Mouse (Mus musculus) kidney, embryonic 15.5 days (tissue): ENCODE results near the gene Cd300e. TPM values are rescaled to one million over a fixed set of nuclear protein-coding genes. Genes with fewer than 3 reads are reported as not detected.
"Not testable (repeated sequence)": the region's sequence is repeated elsewhere in the genome, so short reads cannot be mapped to it uniquely, and the experiment has no call there.

Experiments
- ATAC-seq: fragments of 200-750 bp; cut with Nextera tagmentation; replicated peaks from 2 replicates; pipeline ENCODE4 v1.8.0; 2017; ENCODE audit warnings: moderate TSS enrichment; ENCODE audit not compliant: low FRiP score
- H3K27ac ChIP-seq: fragments of 300-500 bp; sonication (generic); 2 replicates; pipeline ENCODE4 v1.5.1; 2015; ENCODE audit warnings: mild to moderate bottlenecking, inconsistent platforms
- H3K27me3 ChIP-seq: fragments of 300-500 bp; sonication (generic); 2 replicates; pipeline ENCODE4 v1.6.1; 2015; ENCODE audit warnings: inconsistent platforms
- H3K36me3 ChIP-seq: fragments of 300-500 bp; sonication (generic); 2 replicates; pipeline ENCODE4 v1.6.1; 2015; ENCODE audit warnings: inconsistent platforms
- H3K4me1 ChIP-seq: fragments of 300-500 bp; sonication (generic); 2 replicates; pipeline ENCODE4 v1.6.1; 2015; ENCODE audit warnings: inconsistent platforms
- H3K4me2 ChIP-seq: fragments of 300-500 bp; sonication (generic); 2 replicates; pipeline ENCODE4 v1.6.1; 2015; ENCODE audit warnings: moderate library complexity, mild to moderate bottlenecking, inconsistent platforms
- H3K4me3 ChIP-seq: fragments of 300-500 bp; sonication (generic); replicated peaks from 2 replicates; pipeline ENCODE4 v1.5.1; 2015; ENCODE audit warnings: mild to moderate bottlenecking, inconsistent platforms
- H3K9ac ChIP-seq: fragments of 300-500 bp; sonication (generic); 2 replicates; pipeline ENCODE4 v1.6.1; 2015; ENCODE audit warnings: mild to moderate bottlenecking, inconsistent platforms
- H3K9me3 ChIP-seq: fragments of 300-500 bp; sonication (generic); replicated peaks from 2 replicates; pipeline ENCODE4 v1.6.1; 2016; ENCODE audit warnings: inconsistent platforms
- WGBS: fragments of 180-500 bp; shearing (Covaris S2); methylation state at CpG from one replicate; pipeline ENCODE4 v1.1.7; 2015; ENCODE audit warnings: mixed read lengths; 5-methylcytosine and 5-hydroxymethylcytosine counted together
- polyA plus RNA-seq: library from polyadenylated mRNA; unstranded; fragments of >200 nt; fragmentation: Nextera tagmentation; extraction: Ambion mirVana; gene quantifications from 2 replicates; pipeline ENCODE4 v1.2.1, GENCODE M21; 2015

The Cd300e gene
- polyA plus RNA-seq, 1 experiment from 2014 or later: not detected

GRCm38 (mm10) chr11:115052991-115053390 is 9.0 kb downstream of the Cd300e start:
- H3K9ac ChIP-seq: no peak overlapping the region
- 94% methylated on average over 1 of the region's 1 CpGs for WGBS
- H3K9me3 ChIP-seq: no peaks in the 10 kb centered on the region
- H3K4me2 ChIP-seq: no peak overlapping the region
- ATAC-seq: no peak
- H3K27ac ChIP-seq: no peak overlapping the region
- H3K4me1 ChIP-seq: no peaks in the 10 kb centered on the region
- no peak overlapping the region for H3K4me3 ChIP-seq
- no peaks in the 10 kb centered on the region for H3K36me3 ChIP-seq
- H3K27me3 ChIP-seq: 0 out of 2 replicates have a peak, but pooled peaks cover 4% of the 10 kb centered on the region

GRCm38 (mm10) chr11:115052206-115052605 is 9.8 kb downstream of the Cd300e start:
- Histone ChIP-seq H3K9ac (no peak overlapping the region), H3K4me1 (no peaks in the 10 kb centered on the region), H3K27ac (no peak overlapping the region), H3K9me3 (no peaks in the 10 kb centered on the region), H3K27me3 (0 out of 2 replicates have a peak, but pooled peaks cover 4% of the 10 kb centered on the region), H3K4me3 (no peak overlapping the region), H3K36me3 (no peaks in the 10 kb centered on the region), H3K4me2 (no peak overlapping the region)
- ATAC-seq: no peak
- 2% methylated on average over 9 of the region's 9 CpGs for WGBS

- Histone ChIP-seq H3K27ac (no peak overlapping the region), H3K4me1 (no peaks in the 10 kb centered on the region), H3K9me3 (no peaks in the 10 kb centered on the region), H3K36me3 (no peaks in the 10 kb centered on the region), H3K27me3 (0 out of 2 replicates have a peak, but pooled peaks cover 4% of the 10 kb centered on the region), H3K9ac (no peak overlapping the region), H3K4me3 (no peak overlapping the region), H3K4me2 (no peak overlapping the region)
- 36% methylated on average over 3 of the region's 3 CpGs for WGBS
- no peak for ATAC-seq
Observed at GRCm38 (mm10) chr11:115049282-115049895, 12.6 kb downstream of the Cd300e start.

- WGBS: 69% methylated on average over 2 of the region's 2 CpGs
- Histone ChIP-seq H3K9me3 (no peaks in the 10 kb centered on the region), H3K9ac (no peak within 1 kb of the TSS), H3K4me2 (no peak within 1 kb of the TSS), H3K36me3 (no peaks in the 10 kb centered on the region), H3K4me1 (no peaks in the 10 kb centered on the region), H3K27me3 (0 out of 2 replicates have a peak, but pooled peaks cover 4% of the 10 kb centered on the region), H3K27ac (no peak within 1 kb of the TSS), H3K4me3 (no peak within 1 kb of the TSS)
- no peak for ATAC-seq
Observed at GRCm38 (mm10) chr11:115048259-115048658, 13.7 kb downstream of the Cd300e start, which contains the start of gene Cd300ld3. Gene Cd300ld3, minus strand, starts transcription at chr11:115048409.

GRCm38 (mm10) chr11:115037669-115038068 is 24.3 kb downstream of the Cd300e start, which contains the start of gene Cd300ld5:
Gene Cd300ld5, minus strand, starts transcription at chr11:115037769.
- H3K36me3 ChIP-seq, H3K27me3 ChIP-seq, ATAC-seq, H3K27ac ChIP-seq, H3K4me1 ChIP-seq, H3K4me2 ChIP-seq, H3K4me3 ChIP-seq, H3K9me3 ChIP-seq, H3K9ac ChIP-seq: not testable (repeated sequence)
- WGBS: no CpG with 5 or more reads among the region's 6 CpGs

- H3K36me3 ChIP-seq, H3K9ac ChIP-seq, H3K27me3 ChIP-seq, H3K4me1 ChIP-seq, H3K27ac ChIP-seq, ATAC-seq, H3K9me3 ChIP-seq, H3K4me3 ChIP-seq, H3K4me2 ChIP-seq: not testable (repeated sequence)
- no CpG with 5 or more reads among the region's 6 CpGs for WGBS
Observed at GRCm38 (mm10) chr11:115026912-115027311, 35.1 kb downstream of the Cd300e start, which contains the start of gene Cd300ld4. Gene Cd300ld4, minus strand, starts transcription at chr11:115027012.

GRCm38 (mm10) chr11:115016093-115016492 is 45.9 kb downstream of the Cd300e start, which contains the start of gene Cd300ld2:
Gene Cd300ld2, minus strand, starts transcription at chr11:115016193.
- not testable (repeated sequence) for H3K27ac ChIP-seq, H3K9me3 ChIP-seq, H3K4me1 ChIP-seq, H3K9ac ChIP-seq, H3K27me3 ChIP-seq, ATAC-seq, H3K4me2 ChIP-seq, H3K36me3 ChIP-seq, H3K4me3 ChIP-seq
- no CpG with 5 or more reads among the region's 7 CpGs for WGBS

GRCm38 (mm10) chr11:115004070-115004469 is 57.9 kb downstream of the Cd300e start:
- H3K36me3 ChIP-seq: no peaks in the 10 kb centered on the region
- H3K9ac ChIP-seq: no peak overlapping the region
- WGBS: 85% methylated on average over 5 of the region's 5 CpGs
- no peaks in the 10 kb centered on the region for H3K27me3 ChIP-seq
- no peak for ATAC-seq
- no peak overlapping the region for H3K27ac ChIP-seq
- no peak overlapping the region for H3K4me3 ChIP-seq
- no peak overlapping the region for H3K4me2 ChIP-seq
- no peaks in the 10 kb centered on the region for H3K4me1 ChIP-seq
- no peaks in the 10 kb centered on the region for H3K9me3 ChIP-seq

Other genes with a start within 250 kb of the Cd300e start
- 119 TPM in 2 replicates for gene Gprc5c, start 211.0 kb downstream of the Cd300e start, polyA plus RNA-seq
- 1.7 and 1.8 TPM in 2 replicates for gene Cd300a, start 172.1 kb downstream of the Cd300e start, polyA plus RNA-seq
- 0.25 and 0.31 TPM in 2 replicates for gene Cd300lb, start 127.8 kb downstream of the Cd300e start, polyA plus RNA-seq
- not detected in 2 replicates for gene Cd300c, start 93.0 kb downstream of the Cd300e start, polyA plus RNA-seq
- gene Cd300ld, start 72.3 kb downstream of the Cd300e start, polyA plus RNA-seq: 0.10 and 0.26 TPM in 2 replicates
- 2.0 and 2.7 TPM in 2 replicates for gene Cd300c2, start 60.3 kb downstream of the Cd300e start, polyA plus RNA-seq
- not detected in 2 replicates for gene Cd300ld2, start 46.0 kb downstream of the Cd300e start, polyA plus RNA-seq
- gene Cd300ld4, start 35.2 kb downstream of the Cd300e start, polyA plus RNA-seq: not detected in 2 replicates
- not detected in 2 replicates for gene Cd300ld5, start 24.4 kb downstream of the Cd300e start, polyA plus RNA-seq
- not detected in 2 replicates for gene Cd300ld3, start 13.8 kb downstream of the Cd300e start, polyA plus RNA-seq
- 1.7 and 2.1 TPM in 2 replicates for gene Rab37, start 29.3 kb upstream of the Cd300e start, polyA plus RNA-seq
- gene Cd300lf, start 71.8 kb upstream of the Cd300e start, polyA plus RNA-seq: 0.36 and 0.49 TPM in 2 replicates
- 123 and 127 TPM in 2 replicates for gene Slc9a3r1, start 101.2 kb upstream of the Cd300e start, polyA plus RNA-seq
- 10.6 and 11.0 TPM in 2 replicates for gene Tmem104, start 125.3 kb upstream of the Cd300e start, polyA plus RNA-seq
- gene Nat9, start 125.7 kb upstream of the Cd300e start, polyA plus RNA-seq: 21.5 and 23.4 TPM in 2 replicates
- not detected in 2 replicates for gene Grin2c, start 205.1 kb upstream of the Cd300e start, polyA plus RNA-seq
- gene Fdxr, start 214.9 kb upstream of the Cd300e start, polyA plus RNA-seq: 15.4 and 20.8 TPM in 2 replicates
- 0.49 and 0.55 TPM in 2 replicates for gene Fads6, start 235.5 kb upstream of the Cd300e start, polyA plus RNA-seq
- gene Otop2, start 245.0 kb upstream of the Cd300e start, polyA plus RNA-seq: 0.06 and 0.09 TPM in 2 replicates